Mouse (Mus musculus) liver, postnatal 0 days (tissue): ENCODE data around the gene Dgkg. TPM values are rescaled to one million over a fixed set of nuclear protein-coding genes. Genes with fewer than 3 reads are reported as not detected.

Source experiments
- ATAC-seq: fragments of 200-750 bp; cut with Nextera tagmentation; 2 replicates; pipeline ENCODE4 v1.8.0; 2017; ENCODE audit warnings: mild to moderate bottlenecking, moderate library complexity
- DNase-seq: peaks from one replicate; pipeline ENCODE4 v3.0.0-alpha.2; 2016
- H3K27ac ChIP-seq: fragments of 300-500 bp; sonication (generic); 2 replicates; pipeline ENCODE4 v1.5.1; 2014; ENCODE audit warnings: antibody characterized with exemption, moderate library complexity, mild to moderate bottlenecking, low read depth
- H3K27me3 ChIP-seq: fragments of 300-500 bp; sonication (generic); 2 replicates; pipeline ENCODE4 v1.6.1; 2014; ENCODE audit warnings: low read length, control low read depth, mixed read lengths; ENCODE audit not compliant: insufficient read depth
- H3K36me3 ChIP-seq: fragments of 300-500 bp; sonication (generic); replicated peaks from 2 replicates; pipeline ENCODE4 v1.6.1; 2014; ENCODE audit warnings: mild to moderate bottlenecking, control low read depth, low read length, moderate library complexity, mixed read lengths; ENCODE audit not compliant: insufficient read depth
- H3K4me1 ChIP-seq: fragments of 300-500 bp; sonication (generic); 2 replicates; pipeline ENCODE4 v1.6.1; 2014; ENCODE audit warnings: antibody characterized with exemption, mild to moderate bottlenecking, control low read depth; ENCODE audit not compliant: insufficient read depth
- H3K4me2 ChIP-seq: fragments of 300-500 bp; sonication (generic); 2 replicates; pipeline ENCODE4 v1.6.1; 2014; ENCODE audit warnings: low read depth, mild to moderate bottlenecking, low read length, moderate library complexity, mixed read lengths
- H3K4me3 ChIP-seq: fragments of 300-500 bp; sonication (generic); 2 replicates; pipeline ENCODE4 v1.5.1; 2014; ENCODE audit warnings: low read depth, low read length
- H3K9ac ChIP-seq: fragments of 300-500 bp; sonication (generic); replicated peaks from 2 replicates; pipeline ENCODE4 v1.6.1; 2014; ENCODE audit warnings: mild to moderate bottlenecking, moderate library complexity
- H3K9me3 ChIP-seq: fragments of 300-500 bp; sonication (generic); 2 replicates; pipeline ENCODE4 v1.6.1; 2016; ENCODE audit warnings: mild to moderate bottlenecking, control low read depth, low read length, mixed read lengths
- CTCF ChIP-seq: sonication (generic); IDR thresholded peaks from 2 replicates; pipeline ENCODE4 v1.5.1; 2016; ENCODE audit warnings: antibody characterized with exemption, low read depth
- EP300 ChIP-seq: IDR thresholded peaks from 2 replicates; pipeline ENCODE4 v1.6.1; 2016; ENCODE audit warnings: antibody characterized with exemption, low read depth, mild to moderate bottlenecking
- WGBS: fragments of 180-500 bp; shearing (Covaris S2); extraction: QIAGEN DNeasy Blood & Tissue Kit; methylation state at CpG from one replicate; pipeline ENCODE4 v1.1.7; 2014; ENCODE audit not compliant: insufficient replicate concordance; 5-methylcytosine and 5-hydroxymethylcytosine counted together
- polyA plus RNA-seq: library from polyadenylated mRNA; unstranded; fragments of >200 nt; fragmentation: Nextera tagmentation; extraction: Ambion mirVana; gene quantifications from 2 replicates; pipeline ENCODE4 v1.2.1, GENCODE M21; 2015

Dgkg gene
- polyA plus RNA-seq, 1 experiment from 2014 or later: 0.93 TPM

DNA sequence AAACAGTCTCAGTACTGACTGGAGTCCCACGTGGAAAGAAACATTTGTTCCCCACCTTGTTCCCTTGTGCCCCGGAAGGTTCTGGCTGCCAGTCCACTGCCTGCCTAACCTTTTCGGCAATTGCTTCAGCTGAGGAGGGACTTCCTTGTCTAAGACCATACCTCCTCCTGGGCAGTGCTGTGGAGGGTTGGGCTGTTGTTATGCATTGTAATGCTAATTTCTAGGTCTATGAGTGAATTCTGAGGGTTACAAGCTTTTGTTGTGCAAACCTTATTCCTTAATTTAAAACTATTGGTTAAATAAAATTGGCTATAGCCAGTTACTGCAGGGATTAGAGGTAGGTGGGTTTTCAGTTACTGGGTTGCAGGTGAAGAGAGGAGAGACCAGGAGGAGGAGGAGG lies 19.7 kb downstream of the Dgkg start:
- no peak overlapping the region for H3K27ac ChIP-seq
- no peaks in the 10 kb centered on the region for H3K36me3 ChIP-seq
- H3K4me2 ChIP-seq: no peak overlapping the region
- ATAC-seq: no peak
- H3K4me3 ChIP-seq: no peak overlapping the region
- no peaks in the 10 kb centered on the region for H3K4me1 ChIP-seq
- no peak for TF ChIP-seq CTCF
- no peak for TF ChIP-seq EP300
- no peaks in the 10 kb centered on the region for H3K9me3 ChIP-seq
- no peaks in the 10 kb centered on the region for H3K27me3 ChIP-seq
- no peak for DNase-seq
- no peak overlapping the region for H3K9ac ChIP-seq
- 64% methylated on average over 3 of the region's 3 CpGs for WGBS

DNA sequence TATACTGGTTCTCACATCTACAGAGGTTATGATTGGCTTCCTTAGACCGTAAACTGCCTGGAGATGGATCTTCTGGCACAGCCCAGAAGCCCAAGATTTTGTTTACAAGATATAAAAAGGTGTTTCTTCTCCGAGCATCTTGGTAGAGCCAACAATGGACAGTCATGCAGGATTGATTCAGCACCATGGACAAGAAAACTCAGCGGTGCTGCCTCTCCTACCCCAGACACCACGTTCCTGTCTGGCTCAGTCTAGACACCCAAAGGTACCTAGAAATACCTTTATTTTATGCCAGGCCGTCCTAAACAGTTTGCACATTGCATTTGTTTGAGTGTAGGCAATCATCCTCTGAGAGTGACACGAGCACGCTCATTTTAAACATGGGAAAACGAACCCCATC lies 21.3 kb downstream of the Dgkg start:
- TF ChIP-seq CTCF: no peak
- TF ChIP-seq EP300: no peak

DNA sequence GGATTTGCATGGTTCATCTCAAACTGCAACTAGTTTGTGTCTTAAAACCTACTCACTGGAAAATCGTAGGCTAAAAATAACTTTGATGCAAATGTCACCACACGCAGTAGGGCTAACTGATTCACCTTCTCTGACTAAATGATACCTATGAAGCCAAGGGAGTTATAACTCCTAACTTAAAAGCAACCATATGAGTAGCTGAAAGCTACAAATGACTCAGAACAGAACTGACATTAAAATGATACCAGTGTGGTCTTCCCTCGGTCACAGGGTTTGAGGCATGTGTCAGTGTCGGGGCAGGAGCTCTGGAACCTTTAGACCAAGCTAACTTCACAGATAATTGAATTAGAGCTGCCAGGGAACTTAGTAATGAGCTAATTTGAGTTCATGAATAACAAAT lies 24.0 kb downstream of the Dgkg start:
- H3K4me3 ChIP-seq: no peak overlapping the region

More for the DNA sequence above, 21.3 kb downstream of the Dgkg start:
- Histone ChIP-seq H3K27ac (no peak overlapping the region), H3K9ac (no peak overlapping the region), H3K4me3 (no peak overlapping the region), H3K4me1 (no peaks in the 10 kb centered on the region), H3K27me3 (no peaks in the 10 kb centered on the region), H3K36me3 (no peaks in the 10 kb centered on the region), H3K4me2 (no peak overlapping the region), H3K9me3 (no peaks in the 10 kb centered on the region)
- 51% methylated on average over 8 of the region's 8 CpGs for WGBS
- DNase-seq: no peak
- ATAC-seq: no peak

DNA sequence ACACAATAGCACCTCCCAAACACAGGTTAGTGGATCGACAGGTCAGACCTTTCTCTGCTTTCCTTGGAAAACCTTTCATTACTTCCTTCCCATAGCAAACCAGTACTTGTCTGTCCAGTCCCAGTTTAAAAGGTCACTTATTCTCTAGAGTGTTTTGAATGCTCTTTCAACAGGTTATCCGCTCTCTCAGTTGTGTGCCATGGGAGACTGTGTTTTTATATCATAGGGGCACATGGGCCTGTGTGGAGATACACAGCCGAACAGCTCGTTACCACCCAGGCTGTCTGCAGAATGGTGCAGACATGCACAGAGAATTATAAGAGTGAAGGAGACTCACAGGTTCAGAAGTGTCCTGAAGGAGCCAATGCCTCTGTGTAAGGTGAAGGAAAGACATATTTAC lies 26.7 kb downstream of the Dgkg start:
- H3K4me1 ChIP-seq: no peaks in the 10 kb centered on the region
- no peak overlapping the region for H3K4me3 ChIP-seq
- TF ChIP-seq EP300: no peak
- DNase-seq (no peak), ATAC-seq (no peak)
- H3K9ac ChIP-seq: no peak overlapping the region
- 73% methylated on average over 4 of the region's 4 CpGs for WGBS
- H3K9me3 ChIP-seq: no peaks in the 10 kb centered on the region
- no peaks in the 10 kb centered on the region for H3K36me3 ChIP-seq
- no peaks in the 10 kb centered on the region for H3K27me3 ChIP-seq
- H3K4me2 ChIP-seq: no peak overlapping the region
- H3K27ac ChIP-seq: 0 out of 2 replicates have a peak overlapping the region, but pooled peaks have one; percentile 22

More for the DNA sequence above, 24.0 kb downstream of the Dgkg start:
- no peak overlapping the region for H3K27ac ChIP-seq
- TF ChIP-seq EP300 (no peak), CTCF (no peak)
- no peaks in the 10 kb centered on the region for H3K4me1 ChIP-seq
- no peaks in the 10 kb centered on the region for H3K9me3 ChIP-seq
- H3K27me3 ChIP-seq: no peaks in the 10 kb centered on the region
- no peak for ATAC-seq
- WGBS: 70% methylated on average over 4 of the region's 4 CpGs
- H3K4me2 ChIP-seq: no peak overlapping the region
- H3K36me3 ChIP-seq: no peaks in the 10 kb centered on the region
- no peak overlapping the region for H3K9ac ChIP-seq
- no peak for DNase-seq

DNA sequence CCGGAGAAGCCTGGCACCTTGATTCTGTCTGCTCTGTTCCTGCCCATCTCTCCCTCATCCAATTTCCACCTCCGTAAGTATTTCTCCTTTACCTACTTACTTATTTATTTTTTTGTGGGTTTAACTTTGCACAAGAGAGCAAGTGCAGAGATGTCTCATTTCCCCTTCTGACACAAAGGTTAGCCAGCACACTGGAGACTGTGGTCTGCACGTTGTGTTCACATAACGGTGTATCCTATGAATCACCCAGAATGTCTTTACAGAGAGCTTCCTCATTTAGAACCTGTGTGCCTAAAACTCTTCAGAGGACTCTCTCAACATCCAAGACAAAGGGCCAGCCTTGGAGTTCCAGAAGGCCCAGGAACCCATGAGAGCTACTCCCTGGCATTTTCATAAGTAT lies 27.1 kb downstream of the Dgkg start:
- no peak overlapping the region for H3K9ac ChIP-seq
- no peak overlapping the region for H3K4me3 ChIP-seq
- no peaks in the 10 kb centered on the region for H3K9me3 ChIP-seq
- no peaks in the 10 kb centered on the region for H3K36me3 ChIP-seq
- no peak for DNase-seq
- no peaks in the 10 kb centered on the region for H3K4me1 ChIP-seq
- TF ChIP-seq EP300: no peak
- TF ChIP-seq CTCF: no peak
- no peak overlapping the region for H3K4me2 ChIP-seq
- H3K27me3 ChIP-seq: no peaks in the 10 kb centered on the region
- H3K27ac ChIP-seq: 0 out of 2 replicates have a peak overlapping the region, but pooled peaks have one; percentile 22
- 46% methylated on average over 4 of the region's 4 CpGs for WGBS
- ATAC-seq: no peak

DNA sequence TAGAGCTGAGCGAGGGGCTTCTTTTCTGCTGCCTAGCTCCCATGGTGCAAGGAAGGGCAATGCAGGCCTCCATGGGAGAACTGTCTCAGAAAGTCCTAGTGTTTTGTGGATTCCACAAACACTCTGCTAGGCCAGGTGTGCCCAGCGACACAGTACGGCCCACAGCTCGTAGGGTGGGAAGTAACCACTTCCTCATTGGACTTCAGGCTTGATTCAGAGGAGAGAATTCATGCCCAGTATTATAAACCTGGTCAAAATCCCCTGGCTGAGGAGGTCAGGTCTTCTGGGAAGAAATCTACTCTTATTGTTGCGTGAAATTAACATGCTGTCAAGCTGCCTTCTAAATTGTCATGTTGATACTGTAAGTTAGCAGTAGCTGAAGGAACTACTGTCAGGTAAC lies 31.0 kb downstream of the Dgkg start:
- DNase-seq (no peak), ATAC-seq (no peak)
- no peaks in the 10 kb centered on the region for H3K4me1 ChIP-seq
- WGBS: 65% methylated on average over 5 of the region's 5 CpGs
- no peaks in the 10 kb centered on the region for H3K36me3 ChIP-seq
- H3K4me3 ChIP-seq: no peak overlapping the region
- H3K27me3 ChIP-seq: no peaks in the 10 kb centered on the region
- H3K4me2 ChIP-seq: no peak overlapping the region
- H3K9me3 ChIP-seq: no peaks in the 10 kb centered on the region
- TF ChIP-seq EP300 (no peak), CTCF (no peak)
- H3K27ac ChIP-seq: no peak overlapping the region
- no peak overlapping the region for H3K9ac ChIP-seq

DNA sequence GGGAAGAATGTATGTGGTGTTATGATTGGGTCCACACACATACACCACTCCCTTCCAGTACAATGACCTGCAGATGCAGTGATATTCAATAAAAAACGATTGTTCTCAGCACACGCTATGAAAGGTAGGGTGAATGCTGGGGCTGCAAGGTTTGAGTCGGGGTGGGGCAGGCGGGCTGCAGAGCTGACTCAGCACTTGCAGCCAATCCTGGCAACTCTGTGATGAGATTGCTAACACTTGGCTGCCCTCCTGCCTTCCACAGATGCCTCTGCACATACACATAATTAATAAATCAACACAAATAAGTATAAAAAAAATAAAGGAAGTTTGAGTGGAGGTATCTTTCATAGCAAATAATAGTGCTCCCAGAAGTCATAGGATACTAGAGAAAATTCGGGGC lies 31.6 kb downstream of the Dgkg start:
- 68% methylated on average over 5 of the region's 5 CpGs for WGBS
- TF ChIP-seq CTCF (no peak), EP300 (no peak)
- no peak for DNase-seq

More for the DNA sequence above, 31.6 kb downstream of the Dgkg start:
- no peak for ATAC-seq
- H3K4me1 ChIP-seq: no peaks in the 10 kb centered on the region
- H3K9me3 ChIP-seq: no peaks in the 10 kb centered on the region
- H3K27me3 ChIP-seq: no peaks in the 10 kb centered on the region
- H3K36me3 ChIP-seq: no peaks in the 10 kb centered on the region
- H3K4me3 ChIP-seq: no peak overlapping the region
- no peak overlapping the region for H3K9ac ChIP-seq
- no peak overlapping the region for H3K4me2 ChIP-seq
- H3K27ac ChIP-seq: no peak overlapping the region
